Mouse (Mus musculus): ENCODE measurements around the gene Gm9376. TPM values are rescaled to one million over a fixed set of nuclear protein-coding genes. Genes with fewer than 3 reads are reported as not detected.

Gene Gm9376
- polyA plus RNA-seq (2016; fragmentation: Nextera tagmentation; extraction: Ambion mirVana), result not detected in 2 replicates

DNA sequence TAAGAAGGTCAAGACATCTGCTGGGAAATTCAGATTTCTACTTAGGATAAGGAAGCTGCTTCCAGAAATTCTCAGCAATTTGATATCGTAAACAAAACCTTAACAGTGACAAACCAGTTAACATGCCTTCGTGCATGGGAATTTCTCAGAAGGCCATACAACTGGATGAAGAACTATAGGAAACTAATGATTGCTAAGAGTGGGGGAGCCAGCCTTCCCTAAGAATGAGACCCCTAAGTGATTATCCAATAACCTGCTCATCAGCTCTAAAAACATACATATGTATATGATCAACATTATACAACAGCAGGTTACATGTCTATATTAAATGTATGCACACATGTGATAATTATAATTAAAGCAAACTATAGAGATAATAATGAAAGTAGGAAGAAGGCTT lies at the start of gene Gm9376:
Gm9376 (plus strand) TSS at position 301 of the 400 bp plus-strand sequence.
- no peak for DNase-seq (ENCODE audit: low spot score)
- no peak within 1 kb of the TSS for H3K27ac ChIP-seq (replicated peaks)
- no peaks in the 10 kb centered on the region for H3K4me1 ChIP-seq
- WGBS, result 87% methylated on average over 2 of the region's 2 CpGs
- no peaks in the 10 kb centered on the region for H3K9me3 ChIP-seq
- no peaks in the 10 kb centered on the region for H3K36me3 ChIP-seq (replicated peaks)
- no peak within 1 kb of the TSS for H3K4me3 ChIP-seq
- H3K27me3 ChIP-seq (replicated peaks; ENCODE audit: low read depth, poor library complexity, severe bottlenecking), result no peaks in the 10 kb centered on the region

DNA sequence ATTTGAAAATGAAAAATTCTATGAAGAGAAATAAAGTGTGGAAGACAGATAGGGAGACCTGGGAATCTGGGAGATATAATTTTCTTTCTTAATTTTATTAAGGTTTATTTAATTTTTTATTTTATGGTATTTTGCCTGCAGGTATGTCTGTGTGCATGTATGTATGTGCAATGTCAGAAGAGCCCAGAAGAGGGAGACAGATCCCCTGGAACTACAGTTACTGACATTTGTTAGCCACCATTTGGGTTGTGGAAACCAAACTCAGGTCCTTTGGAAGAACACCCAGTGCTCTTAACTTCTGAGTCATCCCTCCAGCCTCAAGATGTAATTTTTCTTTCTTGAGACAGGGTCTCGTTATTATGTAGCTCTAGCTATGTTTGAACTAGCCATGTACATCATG lies 45.9 kb upstream of the Gm9376 start:
- H3K9me3 ChIP-seq, result no peaks in the 10 kb centered on the region
- H3K27ac ChIP-seq (replicated peaks), result no peak overlapping the region
- H3K4me1 ChIP-seq, result peaks cover 8% of the 10 kb centered on the region
- WGBS, result 91% methylated on average over 1 of the region's 1 CpGs
- H3K4me3 ChIP-seq, result no peak overlapping the region
- H3K27me3 ChIP-seq (replicated peaks; ENCODE audit: low read depth, poor library complexity, severe bottlenecking), result peaks cover 53% of the 10 kb centered on the region
- DNase-seq (ENCODE audit: low spot score), result no peak
- no peaks in the 10 kb centered on the region for H3K36me3 ChIP-seq (replicated peaks)

DNA sequence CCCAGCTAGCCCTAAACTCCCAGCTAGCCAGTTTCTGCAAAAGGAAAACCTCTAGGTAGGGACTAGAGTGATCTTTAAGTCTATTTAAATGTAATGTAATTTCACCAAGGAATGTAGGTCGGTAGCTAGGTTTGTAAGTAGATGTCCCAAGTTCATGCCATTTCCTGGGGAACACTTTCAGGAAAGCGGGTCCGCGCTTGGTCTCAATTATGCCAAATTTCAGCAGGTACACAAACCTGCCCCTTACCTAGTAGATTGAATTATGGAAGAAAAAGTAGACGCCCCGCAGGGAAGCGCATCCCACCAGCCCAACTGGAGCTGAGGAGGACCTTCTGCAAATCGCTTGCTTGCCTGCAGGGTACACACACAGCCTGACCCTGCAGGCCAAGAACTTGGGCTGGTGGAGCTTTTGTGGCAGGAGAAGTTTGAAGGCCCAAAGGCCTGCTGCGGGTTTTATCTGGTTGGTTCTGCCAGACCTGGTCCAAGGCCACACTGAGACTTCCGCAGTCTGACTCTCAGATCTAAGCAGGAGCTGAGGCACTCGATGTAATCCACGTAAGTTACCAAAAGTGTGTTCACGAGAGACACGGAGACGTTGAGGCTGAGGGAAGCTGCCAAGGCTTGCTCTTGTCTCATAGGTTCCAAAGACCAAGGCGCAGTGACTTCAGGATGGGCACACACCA lies 41.6 kb upstream of the Gm9376 start:
- H3K27me3 ChIP-seq (replicated peaks; ENCODE audit: low read depth, poor library complexity, severe bottlenecking), result peaks cover 90% of the 10 kb centered on the region
- H3K36me3 ChIP-seq (replicated peaks), result no peaks in the 10 kb centered on the region
- peaks cover 40% of the 10 kb centered on the region for H3K4me1 ChIP-seq
- no peak overlapping the region for H3K27ac ChIP-seq (replicated peaks)
- peak overlapping the region; percentile 39 for H3K4me3 ChIP-seq
- DNase-seq (ENCODE audit: low spot score), result no peak
- WGBS, result 9% methylated on average over 16 of the region's 16 CpGs
- no peaks in the 10 kb centered on the region for H3K9me3 ChIP-seq

DNA sequence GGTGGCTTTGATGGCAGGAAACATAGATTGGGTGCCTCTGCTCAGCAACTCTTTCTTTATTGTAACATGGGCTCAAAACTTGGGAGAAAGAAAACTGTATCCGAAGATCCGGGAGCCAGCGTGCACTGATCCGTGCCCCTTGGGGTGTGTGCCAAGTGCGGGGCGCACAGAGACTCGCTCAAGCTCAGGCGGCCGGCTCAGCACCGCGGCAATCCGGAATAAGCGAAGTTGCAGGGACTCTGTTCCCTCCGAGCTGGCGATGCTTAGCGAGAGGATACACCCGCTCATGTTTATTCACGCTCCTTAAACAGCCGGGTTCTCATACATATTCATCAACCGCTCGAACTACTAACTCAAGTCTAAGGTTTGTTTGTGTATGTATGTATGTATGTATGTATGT lies 40.8 kb upstream of the Gm9376 start:
- Histone ChIP-seq H3K4me3 (peak overlapping the region; percentile 39), H3K27me3 (replicated peaks; ENCODE audit: low read depth, poor library complexity, severe bottlenecking) (peaks cover 97% of the 10 kb centered on the region), H3K36me3 (replicated peaks) (no peaks in the 10 kb centered on the region), H3K9me3 (no peaks in the 10 kb centered on the region), H3K27ac (replicated peaks) (no peak overlapping the region), H3K4me1 (peaks cover 40% of the 10 kb centered on the region)
- WGBS, result under 1% methylated on average over 21 of the region's 21 CpGs
- DNase-seq (ENCODE audit: low spot score), result peak; percentile 65

DNA sequence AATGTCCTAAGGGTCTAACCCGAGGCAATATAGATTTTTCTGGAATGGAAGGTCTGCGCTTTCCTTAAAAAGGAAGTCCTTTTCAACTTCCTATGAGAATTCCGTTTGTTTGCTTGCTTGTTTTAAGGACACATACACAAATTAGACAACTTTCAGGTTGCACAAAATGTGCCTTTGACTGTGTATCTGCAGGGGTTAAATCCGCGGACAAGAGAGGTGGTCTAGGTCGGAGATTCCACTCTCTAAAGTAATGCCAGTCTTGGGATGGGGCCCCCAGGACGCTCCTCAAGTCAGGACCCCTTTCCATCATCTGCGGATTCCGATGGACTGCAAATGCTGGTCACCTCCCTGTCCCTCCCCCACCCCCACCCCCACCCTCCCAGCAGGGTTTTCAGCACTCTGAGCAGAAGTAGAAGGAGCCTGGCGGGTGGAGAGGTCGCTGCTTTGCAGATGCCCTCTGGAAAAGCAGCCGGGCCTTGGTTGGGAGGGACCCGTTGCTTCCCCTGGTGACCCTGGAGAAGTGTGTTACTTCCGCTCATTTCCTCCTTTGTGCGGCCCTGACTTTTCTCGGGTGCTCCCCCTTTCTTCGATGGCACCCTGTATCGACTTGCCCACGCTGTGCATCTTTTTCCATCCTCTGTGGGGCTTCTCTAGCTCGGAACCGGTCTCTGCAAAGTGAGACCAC lies 40.1 kb upstream of the Gm9376 start:
- H3K27me3 ChIP-seq (replicated peaks; ENCODE audit: low read depth, poor library complexity, severe bottlenecking), result peaks cover 100% of the 10 kb centered on the region
- H3K27ac ChIP-seq (replicated peaks), result peak overlapping the region; percentile 44
- DNase-seq (ENCODE audit: low spot score), result peak; percentile 58

DNA sequence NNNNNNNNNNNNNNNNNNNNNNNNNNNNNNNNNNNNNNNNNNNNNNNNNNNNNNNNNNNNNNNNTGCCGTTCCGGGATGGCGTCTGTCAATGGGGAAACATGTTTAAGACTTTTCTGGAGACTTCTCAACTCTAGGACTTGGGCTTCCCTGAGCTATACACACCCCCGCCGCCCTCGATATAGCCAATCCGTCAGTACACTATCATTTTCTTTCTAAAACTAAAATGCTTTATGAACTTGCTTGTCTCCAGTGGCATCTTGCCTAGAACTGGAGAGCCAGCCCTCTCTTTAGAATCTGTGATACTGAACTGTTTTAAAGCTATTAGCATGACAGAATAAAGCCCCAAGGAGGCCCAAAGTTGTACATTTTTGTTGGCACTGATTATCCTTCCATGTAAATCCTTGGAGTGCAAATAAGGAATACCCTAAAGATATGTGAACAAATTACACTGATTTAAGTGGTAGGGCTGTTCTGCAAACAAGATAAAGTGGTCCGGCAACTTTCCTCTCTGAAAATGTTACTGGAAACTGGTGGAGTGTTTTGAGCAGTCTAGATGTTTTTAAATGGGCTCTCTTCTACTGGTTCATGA lies 34.3 kb upstream of the Gm9376 start:
- H3K4me1 ChIP-seq, result peaks cover 56% of the 10 kb centered on the region
- H3K27me3 ChIP-seq (replicated peaks; ENCODE audit: low read depth, poor library complexity, severe bottlenecking), result peaks cover 99% of the 10 kb centered on the region
- no peaks in the 10 kb centered on the region for H3K36me3 ChIP-seq (replicated peaks)
- no peaks in the 10 kb centered on the region for H3K9me3 ChIP-seq
- peak overlapping the region; percentile 71 for H3K4me3 ChIP-seq
- H3K27ac ChIP-seq (replicated peaks), result 0 out of 2 replicates have a peak overlapping the region, but pooled peaks have one; percentile 70
- under 1% methylated on average over 8 of the region's 8 CpGs for WGBS
- DNase-seq (ENCODE audit: low spot score), result peak; percentile 38

More for the DNA sequence above, 40.1 kb upstream of the Gm9376 start:
- H3K9me3 ChIP-seq, result no peaks in the 10 kb centered on the region
- peak overlapping the region; percentile 39 for H3K4me3 ChIP-seq
- H3K4me1 ChIP-seq, result peaks cover 46% of the 10 kb centered on the region
- H3K36me3 ChIP-seq (replicated peaks), result no peaks in the 10 kb centered on the region
- WGBS, result under 1% methylated on average over 21 of the region's 21 CpGs

DNA sequence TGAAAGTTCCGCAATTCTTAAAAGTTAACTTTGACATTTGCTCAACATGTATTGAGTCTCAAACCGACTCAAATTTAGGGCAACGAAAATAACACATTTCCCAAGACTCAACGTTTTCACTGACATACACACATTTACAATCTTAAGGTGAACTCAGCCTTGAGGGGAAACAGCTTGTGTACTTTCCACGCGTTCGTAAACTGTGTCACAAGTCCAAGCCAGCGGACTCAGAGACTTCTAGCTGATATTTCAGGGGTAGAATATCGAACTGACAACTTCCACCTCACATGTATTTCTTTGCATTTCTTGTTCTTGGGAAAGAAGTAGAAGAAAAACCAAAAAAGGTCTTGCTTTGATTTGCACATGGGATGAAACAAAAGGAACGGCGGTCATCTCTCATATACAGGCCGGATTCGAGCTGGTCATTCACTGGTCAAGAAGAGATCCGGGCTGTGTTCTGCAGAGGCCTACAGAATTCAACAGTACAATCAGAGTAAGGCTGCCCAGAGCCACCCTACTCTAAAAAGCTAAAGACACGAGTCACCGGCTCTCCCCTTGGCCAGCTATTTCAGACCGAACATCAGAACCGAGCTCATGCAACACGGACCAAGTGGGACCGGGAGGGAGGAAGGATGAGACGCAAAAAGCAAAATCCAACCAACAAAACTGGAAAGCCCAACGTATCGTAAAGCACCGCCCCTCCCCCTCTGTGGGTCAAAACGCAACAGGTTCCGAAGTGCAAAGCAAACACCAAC lies 32.8 kb upstream of the Gm9376 start:
- peak overlapping the region; percentile 71 for H3K4me3 ChIP-seq
- no peaks in the 10 kb centered on the region for H3K9me3 ChIP-seq
- no peaks in the 10 kb centered on the region for H3K36me3 ChIP-seq (replicated peaks)
- peaks cover 41% of the 10 kb centered on the region for H3K4me1 ChIP-seq
- H3K27me3 ChIP-seq (replicated peaks; ENCODE audit: low read depth, poor library complexity, severe bottlenecking), result peaks cover 99% of the 10 kb centered on the region
- peak overlapping the region; percentile 86 for H3K27ac ChIP-seq (replicated peaks)
- DNase-seq (ENCODE audit: low spot score), result no peak
- 2% methylated on average over 26 of the region's 26 CpGs for WGBS

DNA sequence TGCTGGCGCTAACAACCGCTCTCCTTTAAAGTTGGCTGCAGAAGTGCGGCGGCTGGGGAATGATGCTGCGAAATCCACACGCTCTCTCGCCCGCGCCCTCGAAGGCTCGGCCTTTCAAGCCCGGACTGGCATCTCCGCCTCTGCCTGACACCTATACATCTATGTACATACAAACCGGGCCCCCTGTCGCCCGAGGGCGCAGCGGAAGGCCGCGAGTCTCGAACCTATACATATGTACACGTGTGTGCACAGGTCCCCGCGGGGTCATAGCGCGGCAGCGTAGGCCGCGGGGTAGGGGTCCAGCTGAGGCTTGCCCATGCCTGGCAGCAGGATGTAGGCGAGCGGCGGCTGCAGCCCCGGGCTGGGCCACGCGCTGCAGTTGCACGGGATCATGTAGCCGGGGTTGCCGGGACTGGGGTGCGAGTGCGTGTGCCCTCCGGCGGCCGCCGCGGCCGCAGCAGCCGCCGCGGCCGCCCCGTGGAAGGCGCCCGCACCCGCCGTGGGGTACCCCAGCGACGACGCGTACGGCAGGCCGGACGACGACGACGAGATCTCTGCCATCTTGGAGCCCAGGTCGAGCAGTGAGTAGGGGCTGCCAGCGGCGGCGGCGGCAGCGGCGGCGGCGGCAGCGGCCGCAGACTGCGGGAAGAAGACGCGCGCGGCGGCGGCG lies 32.1 kb upstream of the Gm9376 start:
- peak overlapping the region; percentile 86 for H3K27ac ChIP-seq (replicated peaks)
- WGBS, result under 1% methylated on average over 83 of the region's 84 CpGs
- peak overlapping the region; percentile 71 for H3K4me3 ChIP-seq
- H3K36me3 ChIP-seq (replicated peaks), result no peaks in the 10 kb centered on the region
- H3K27me3 ChIP-seq (replicated peaks; ENCODE audit: low read depth, poor library complexity, severe bottlenecking), result peaks cover 99% of the 10 kb centered on the region
- peaks cover 40% of the 10 kb centered on the region for H3K4me1 ChIP-seq
- DNase-seq (ENCODE audit: low spot score), result peak; percentile 69
- no peaks in the 10 kb centered on the region for H3K9me3 ChIP-seq

DNA sequence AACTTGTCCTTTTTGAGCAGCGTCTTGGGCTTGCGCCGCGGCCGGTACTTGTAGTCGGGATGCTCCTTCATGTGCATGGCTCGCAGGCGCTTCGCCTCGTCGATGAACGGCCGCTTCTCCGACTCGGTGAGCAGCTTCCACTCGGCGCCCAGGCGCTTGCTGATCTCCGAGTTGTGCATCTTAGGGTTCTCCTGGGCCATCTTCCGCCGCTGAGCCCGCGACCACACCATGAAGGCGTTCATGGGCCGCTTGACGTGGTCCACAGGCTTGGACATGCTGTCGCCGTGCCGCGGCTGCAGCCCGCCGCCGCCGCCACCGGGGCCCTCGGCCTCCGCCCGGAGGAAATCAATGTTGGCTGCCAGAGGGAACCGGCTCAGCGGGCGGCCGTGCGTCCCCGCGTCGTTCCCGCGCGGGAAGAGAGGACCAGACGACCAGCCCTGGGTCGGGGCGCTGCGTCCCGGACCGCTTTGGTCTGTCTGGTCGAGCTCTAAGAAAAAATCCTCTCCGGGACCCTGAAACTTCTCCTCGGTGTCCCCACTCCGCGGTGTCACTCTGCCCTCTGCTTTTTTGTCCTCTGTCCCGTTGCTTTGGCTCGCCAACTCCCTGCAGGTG lies 31.3 kb upstream of the Gm9376 start:
- DNase-seq (ENCODE audit: low spot score), result peak; percentile 75
- Histone ChIP-seq H3K4me1 (peaks cover 40% of the 10 kb centered on the region), H3K27me3 (replicated peaks; ENCODE audit: low read depth, poor library complexity, severe bottlenecking) (peaks cover 99% of the 10 kb centered on the region), H3K36me3 (replicated peaks) (no peaks in the 10 kb centered on the region), H3K4me3 (peak overlapping the region; percentile 71), H3K9me3 (no peaks in the 10 kb centered on the region), H3K27ac (replicated peaks) (peak overlapping the region; percentile 86)
- WGBS, result under 1% methylated on average over 62 of the region's 62 CpGs

DNA sequence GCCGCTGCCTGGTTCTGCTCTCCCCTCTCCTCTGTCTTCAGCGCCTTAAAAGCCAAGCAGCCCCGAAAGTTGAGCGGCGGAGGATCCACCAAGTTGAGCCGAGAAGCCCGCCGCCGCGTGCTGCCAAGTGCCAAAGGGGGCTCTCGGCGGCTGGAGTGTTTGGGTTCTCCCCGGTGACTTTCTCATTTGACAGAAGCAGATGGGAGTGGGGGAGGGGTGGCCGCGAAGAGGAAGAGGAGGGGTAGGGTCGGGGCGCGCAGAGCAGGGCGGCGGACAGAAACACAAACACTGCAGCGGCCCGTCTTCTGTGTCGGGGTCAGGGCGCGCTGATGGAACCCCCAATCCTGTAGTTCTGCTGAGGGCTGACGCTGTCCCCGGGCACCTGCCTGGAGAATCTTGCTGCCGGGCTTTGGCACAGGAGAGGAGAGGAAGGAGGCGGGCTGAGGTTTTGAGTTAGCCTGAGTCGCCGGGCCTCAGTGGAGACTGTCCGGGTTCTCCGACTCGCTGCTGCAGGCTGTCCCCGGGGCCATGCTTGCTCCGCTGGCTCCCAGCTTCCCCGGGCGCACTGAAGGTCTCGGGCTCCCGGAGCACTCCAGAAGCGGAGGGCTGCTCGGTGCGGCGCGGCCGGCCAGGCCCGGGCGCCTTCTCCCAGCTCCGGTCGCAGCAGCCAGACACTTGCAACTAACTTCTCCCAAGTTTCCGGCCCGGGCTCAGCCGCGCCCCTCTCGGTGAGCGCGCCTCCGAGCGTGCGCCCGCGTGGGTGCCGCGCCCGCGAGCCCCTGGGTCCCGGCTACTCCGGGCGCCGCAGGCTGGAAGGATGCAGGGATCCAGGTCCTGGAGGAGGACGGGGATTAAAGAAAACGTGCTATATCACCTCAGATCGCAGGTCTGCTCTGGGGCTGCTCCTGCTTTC lies 30.5 kb upstream of the Gm9376 start:
- Histone ChIP-seq H3K27ac (replicated peaks) (peak overlapping the region; percentile 86), H3K27me3 (replicated peaks; ENCODE audit: low read depth, poor library complexity, severe bottlenecking) (peaks cover 98% of the 10 kb centered on the region), H3K4me1 (peaks cover 37% of the 10 kb centered on the region), H3K36me3 (replicated peaks) (no peaks in the 10 kb centered on the region), H3K9me3 (no peaks in the 10 kb centered on the region), H3K4me3 (peak overlapping the region; percentile 71)
- WGBS, result under 1% methylated on average over 73 of the region's 73 CpGs
- peak; percentile 77 for DNase-seq (ENCODE audit: low spot score)

DNA sequence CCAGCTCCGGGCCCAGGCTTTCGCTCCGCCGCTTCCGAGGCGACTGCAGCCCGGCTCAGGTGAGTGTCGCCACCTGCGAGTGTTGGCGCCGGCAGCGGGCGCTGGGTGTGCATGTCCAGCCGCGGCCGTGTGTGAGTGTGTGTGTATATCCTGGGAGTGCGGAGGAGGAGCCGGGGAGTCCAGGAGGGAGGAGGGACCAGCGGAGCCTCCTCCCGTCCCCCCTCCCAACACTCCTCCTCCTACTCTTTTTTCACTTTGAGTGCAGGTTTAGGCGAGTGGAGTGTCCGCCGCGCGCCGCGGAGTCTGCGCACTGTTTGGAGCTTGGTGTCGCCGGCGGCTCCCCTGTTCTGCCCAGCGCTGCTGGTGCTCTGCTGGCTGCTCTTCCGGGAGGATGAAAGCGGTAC lies 29.9 kb upstream of the Gm9376 start, which contains the start of gene Sox21:
Sox21 (minus strand) TSS at position 145 of the 404 bp plus-strand sequence.
- no peaks in the 10 kb centered on the region for H3K9me3 ChIP-seq
- peak within 1 kb of the TSS; percentile 86 for H3K27ac ChIP-seq (replicated peaks)
- H3K36me3 ChIP-seq (replicated peaks), result no peaks in the 10 kb centered on the region
- peak; percentile 82 for DNase-seq (ENCODE audit: low spot score)
- H3K4me3 ChIP-seq, result peak within 1 kb of the TSS; percentile 71
- H3K27me3 ChIP-seq (replicated peaks; ENCODE audit: low read depth, poor library complexity, severe bottlenecking), result peaks cover 91% of the 10 kb centered on the region
- 0% methylated on average over 34 of the region's 34 CpGs for WGBS
- H3K4me1 ChIP-seq, result peaks cover 31% of the 10 kb centered on the region
